Mouse (Mus musculus) midbrain, embryonic 14.5 days (tissue): ENCODE results near the gene Ncor2. TPM values are rescaled to one million over a fixed set of nuclear protein-coding genes. Genes with fewer than 3 reads are reported as not detected.
"Not testable (repeated sequence)": the region's sequence is repeated elsewhere in the genome, so short reads cannot be mapped to it uniquely, and the experiment has no call there.

Experiments
- ATAC-seq: fragments of 200-750 bp; cut with Nextera tagmentation; 2 replicates; pipeline ENCODE4 v1.8.0; 2017; ENCODE audit warnings: moderate number of reproducible peaks, moderate library complexity; ENCODE audit not compliant: low FRiP score, low TSS enrichment
- DNase-seq: peaks from one replicate; pipeline ENCODE4 v3.0.0-alpha.2; 2015
- H3K27ac ChIP-seq: fragments of 300-500 bp; sonication (generic); replicated peaks from 2 replicates; pipeline ENCODE4 v1.5.1; 2014; ENCODE audit warnings: mild to moderate bottlenecking, low read depth, low read length, moderate library complexity
- H3K27me3 ChIP-seq: fragments of 300-500 bp; sonication (generic); 2 replicates; pipeline ENCODE4 v1.6.1; 2014; ENCODE audit warnings: low read length, control low read depth, mixed read lengths; ENCODE audit not compliant: control insufficient read depth, insufficient read depth
- H3K36me3 ChIP-seq: fragments of 300-500 bp; sonication (generic); 2 replicates; pipeline ENCODE4 v1.6.1; 2014; ENCODE audit warnings: low read length, control low read depth; ENCODE audit not compliant: control insufficient read depth, insufficient read depth
- H3K4me1 ChIP-seq: fragments of 300-500 bp; sonication (generic); 2 replicates; pipeline ENCODE4 v1.6.1; 2014; ENCODE audit warnings: mild to moderate bottlenecking, antibody characterized with exemption, low read length, control low read depth; ENCODE audit not compliant: control insufficient read depth, insufficient read depth
- H3K4me2 ChIP-seq: fragments of 300-500 bp; sonication (generic); 2 replicates; pipeline ENCODE4 v1.6.1; 2014; ENCODE audit warnings: mild to moderate bottlenecking, low read length, moderate library complexity
- H3K4me3 ChIP-seq: fragments of 300-500 bp; sonication (generic); replicated peaks from 2 replicates; pipeline ENCODE4 v1.5.1; 2014; ENCODE audit warnings: low read depth, low read length
- H3K9ac ChIP-seq: fragments of 300-500 bp; sonication (generic); replicated peaks from 2 replicates; pipeline ENCODE4 v1.6.1; 2014; ENCODE audit warnings: mild to moderate bottlenecking, low read length, moderate library complexity
- H3K9me3 ChIP-seq: fragments of 300-500 bp; sonication (generic); 2 replicates; pipeline ENCODE4 v1.6.1; 2016; ENCODE audit warnings: low read length, control low read depth, mixed read lengths; ENCODE audit not compliant: control insufficient read depth
- WGBS: fragments of 180-500 bp; shearing (Covaris S2); extraction: QIAGEN DNeasy Blood & Tissue Kit; methylation state at CpG from one replicate; pipeline ENCODE4 v1.1.7; 2014; 5-methylcytosine and 5-hydroxymethylcytosine counted together
- polyA plus RNA-seq: library from polyadenylated mRNA; unstranded; fragments of >200 nt; fragmentation: Nextera tagmentation; extraction: Ambion mirVana; gene quantifications from 2 replicates; pipeline ENCODE4 v1.2.1, GENCODE M21; 2014

Ncor2 gene
- polyA plus RNA-seq, 1 experiment from 2014 or later: 23.7 TPM

- no peak overlapping the region for H3K27ac ChIP-seq
- H3K4me1 ChIP-seq: peaks cover 18% of the 10 kb centered on the region
- H3K27me3 ChIP-seq: no peaks in the 10 kb centered on the region
- ATAC-seq: no peak
- DNase-seq: no peak
- H3K9me3 ChIP-seq: no peaks in the 10 kb centered on the region
- no peak overlapping the region for H3K4me2 ChIP-seq
- H3K9ac ChIP-seq: no peak overlapping the region
- no peaks in the 10 kb centered on the region for H3K36me3 ChIP-seq
- WGBS: 93% methylated on average over 6 of the region's 6 CpGs
- no peak overlapping the region for H3K4me3 ChIP-seq
Observed at GRCm38 (mm10) chr5:125199086-125199485, 20.1 kb upstream of the Ncor2 start.

- DNase-seq, H3K9ac ChIP-seq, H3K27ac ChIP-seq, H3K9me3 ChIP-seq, H3K4me3 ChIP-seq, H3K4me2 ChIP-seq, H3K4me1 ChIP-seq, ATAC-seq, H3K36me3 ChIP-seq, H3K27me3 ChIP-seq: not testable (repeated sequence)
- 79% methylated on average over 2 of the region's 2 CpGs for WGBS
Observed at GRCm38 (mm10) chr5:125197325-125197724, 18.3 kb upstream of the Ncor2 start.

GRCm38 (mm10) chr5:125196054-125196453 lies 17.0 kb upstream of the Ncor2 start:
- no peaks in the 10 kb centered on the region for H3K9me3 ChIP-seq
- ATAC-seq (no peak), DNase-seq (peak; percentile 28)
- H3K27me3 ChIP-seq: no peaks in the 10 kb centered on the region
- no peak overlapping the region for H3K9ac ChIP-seq
- no peak overlapping the region for H3K4me2 ChIP-seq
- H3K4me3 ChIP-seq: no peak overlapping the region
- WGBS: 84% methylated on average over 13 of the region's 13 CpGs
- no peak overlapping the region for H3K27ac ChIP-seq
- H3K4me1 ChIP-seq: no peaks in the 10 kb centered on the region
- H3K36me3 ChIP-seq: no peaks in the 10 kb centered on the region

GRCm38 (mm10) chr5:125195142-125195541 lies 16.1 kb upstream of the Ncor2 start:
- Histone ChIP-seq H3K36me3 (no peaks in the 10 kb centered on the region), H3K9me3 (no peaks in the 10 kb centered on the region), H3K27me3 (no peaks in the 10 kb centered on the region), H3K27ac (no peak overlapping the region), H3K4me2 (no peak overlapping the region), H3K4me3 (no peak overlapping the region), H3K4me1 (no peaks in the 10 kb centered on the region), H3K9ac (no peak overlapping the region)
- 64% methylated on average over 3 of the region's 3 CpGs for WGBS
- no peak for DNase-seq
- ATAC-seq: no peak

GRCm38 (mm10) chr5:125193478-125194439 lies 14.7 kb upstream of the Ncor2 start:
- H3K4me2 ChIP-seq: no peak overlapping the region
- no peak overlapping the region for H3K4me3 ChIP-seq
- H3K27ac ChIP-seq: no peak overlapping the region
- 63% methylated on average over 25 of the region's 25 CpGs for WGBS
- no peak for DNase-seq
- H3K9me3 ChIP-seq: no peaks in the 10 kb centered on the region
- peaks cover 4% of the 10 kb centered on the region; the same call in 1 of the 2 replicates for H3K4me1 ChIP-seq
- no peak overlapping the region for H3K9ac ChIP-seq
- no peaks in the 10 kb centered on the region for H3K27me3 ChIP-seq
- no peak for ATAC-seq
- H3K36me3 ChIP-seq: no peaks in the 10 kb centered on the region

GRCm38 (mm10) chr5:125191608-125192007 lies 12.6 kb upstream of the Ncor2 start:
- ATAC-seq: no peak
- Histone ChIP-seq H3K27ac (no peak overlapping the region), H3K4me3 (no peak overlapping the region), H3K27me3 (no peaks in the 10 kb centered on the region), H3K4me1 (peaks cover 6% of the 10 kb centered on the region; the same call in 1 of the 2 replicates), H3K4me2 (no peak overlapping the region), H3K36me3 (no peaks in the 10 kb centered on the region), H3K9ac (0 out of 2 replicates have a peak overlapping the region, but pooled peaks have one; percentile 9), H3K9me3 (no peaks in the 10 kb centered on the region)
- peak; percentile 26 for DNase-seq
- 35% methylated on average over 9 of the region's 9 CpGs for WGBS

GRCm38 (mm10) chr5:125190105-125190813 lies 11.2 kb upstream of the Ncor2 start:
- peaks cover 6% of the 10 kb centered on the region; the same call in 1 of the 2 replicates for H3K4me1 ChIP-seq
- no peaks in the 10 kb centered on the region; the same call in 1 of the 2 replicates for H3K27me3 ChIP-seq
- H3K9ac ChIP-seq: no peak overlapping the region
- ATAC-seq: no peak
- no peak overlapping the region for H3K27ac ChIP-seq
- H3K36me3 ChIP-seq: no peaks in the 10 kb centered on the region
- H3K4me2 ChIP-seq: no peak overlapping the region
- H3K4me3 ChIP-seq: no peak overlapping the region
- no peak for DNase-seq
- 85% methylated on average over 7 of the region's 7 CpGs for WGBS
- H3K9me3 ChIP-seq: no peaks in the 10 kb centered on the region

- 50% methylated on average over 11 of the region's 11 CpGs for WGBS
- no peak for ATAC-seq
- DNase-seq: peak; percentile 65
Observed at GRCm38 (mm10) chr5:125189625-125190024, 10.6 kb upstream of the Ncor2 start.

More at GRCm38 (mm10) chr5:125189625-125190024, 10.6 kb upstream of the Ncor2 start:
- Histone ChIP-seq H3K4me2 (no peak overlapping the region), H3K27ac (no peak overlapping the region), H3K9ac (no peak overlapping the region), H3K36me3 (no peaks in the 10 kb centered on the region), H3K27me3 (no peaks in the 10 kb centered on the region; the same call in 1 of the 2 replicates), H3K4me3 (no peak overlapping the region), H3K9me3 (no peaks in the 10 kb centered on the region), H3K4me1 (peaks cover 6% of the 10 kb centered on the region; the same call in 1 of the 2 replicates)
